Mouse (Mus musculus) neural tube, embryonic 11.5 days (tissue): Measurements from ENCODE around the gene Gpr4. TPM values are rescaled to one million over a fixed set of nuclear protein-coding genes. Genes with fewer than 3 reads are reported as not detected.

ENCODE experiments used
- ATAC-seq: fragments of 200-750 bp; cut with Nextera tagmentation; 2 replicates; pipeline ENCODE4 v1.8.0; 2017; ENCODE audit warnings: moderate number of reproducible peaks, mild to moderate bottlenecking, moderate TSS enrichment, moderate library complexity; ENCODE audit not compliant: insufficient read depth, low FRiP score, low TSS enrichment
- DNase-seq: peaks from one replicate; pipeline ENCODE4 v3.0.0-alpha.2; 2015; ENCODE audit warnings: low spot score
- H3K27ac ChIP-seq: fragments of 300-500 bp; sonication (generic); 2 replicates; pipeline ENCODE4 v1.5.1; 2014; ENCODE audit warnings: low read depth, mild to moderate bottlenecking, low read length
- H3K27me3 ChIP-seq: fragments of 300-500 bp; sonication (generic); 2 replicates; pipeline ENCODE4 v1.6.1; 2014; ENCODE audit warnings: mild to moderate bottlenecking, low read length, mixed read lengths; ENCODE audit not compliant: control insufficient read depth, insufficient read depth
- H3K36me3 ChIP-seq: fragments of 300-500 bp; sonication (generic); 2 replicates; pipeline ENCODE4 v1.6.1; 2014; ENCODE audit warnings: mild to moderate bottlenecking, low read length, moderate library complexity, mixed read lengths; ENCODE audit not compliant: control insufficient read depth, insufficient read depth
- H3K4me1 ChIP-seq: fragments of 300-500 bp; sonication (generic); 2 replicates; pipeline ENCODE4 v1.6.1; 2014; ENCODE audit warnings: low read length, mixed read lengths; ENCODE audit not compliant: control insufficient read depth, insufficient read depth
- H3K4me2 ChIP-seq: fragments of 300-500 bp; sonication (generic); 2 replicates; pipeline ENCODE4 v1.6.1; 2014; ENCODE audit warnings: low read depth, mild to moderate bottlenecking, moderate library complexity
- H3K4me3 ChIP-seq: fragments of 300-500 bp; sonication (generic); 2 replicates; pipeline ENCODE4 v1.5.1; 2014; ENCODE audit warnings: low read depth, low read length
- H3K9ac ChIP-seq: fragments of 300-500 bp; sonication (generic); 2 replicates; pipeline ENCODE4 v1.6.1; 2014; ENCODE audit warnings: mild to moderate bottlenecking, low read length
- H3K9me3 ChIP-seq: fragments of 300-500 bp; sonication (generic); 2 replicates; pipeline ENCODE4 v1.6.1; 2016; ENCODE audit warnings: low read length; ENCODE audit not compliant: control insufficient read depth
- WGBS: fragments of 180-500 bp; shearing (Covaris S2); extraction: QIAGEN DNeasy Blood & Tissue Kit; methylation state at CpG from one replicate; pipeline ENCODE4 v1.1.7; 2014; 5-methylcytosine and 5-hydroxymethylcytosine counted together
- polyA plus RNA-seq: library from polyadenylated mRNA; unstranded; fragments of >200 nt; fragmentation: Nextera tagmentation; extraction: Ambion mirVana; gene quantifications from 2 replicates; pipeline ENCODE4 v1.2.1, GENCODE M21; 2014

Gpr4 gene
- polyA plus RNA-seq, 1 experiment from 2014 or later: 2.6 TPM

DNA sequence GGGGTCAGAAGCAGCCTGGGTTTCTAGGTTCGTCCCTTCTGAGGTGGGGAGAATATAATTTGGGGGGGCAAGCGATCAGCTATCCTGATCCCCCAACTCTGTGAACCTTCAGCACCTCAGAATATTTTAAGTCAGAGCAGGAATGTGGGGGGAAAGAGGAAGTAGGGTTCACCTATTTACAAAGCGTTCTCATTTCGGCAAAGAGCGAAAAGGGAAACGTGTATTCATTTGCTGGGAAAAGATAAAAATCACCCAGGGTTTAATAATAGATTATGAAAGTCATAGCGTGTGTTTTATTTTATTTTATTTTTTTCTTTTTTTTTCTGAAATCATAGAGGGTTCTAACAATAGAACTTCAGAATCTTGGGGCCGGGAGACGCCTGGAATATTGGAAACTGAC lies 2.6 kb downstream of the Gpr4 start:
- H3K27me3 ChIP-seq: no peaks in the 10 kb centered on the region
- H3K4me1 ChIP-seq: no peaks in the 10 kb centered on the region
- no peaks in the 10 kb centered on the region for H3K9me3 ChIP-seq
- H3K36me3 ChIP-seq: no peaks in the 10 kb centered on the region
- no peak overlapping the region for H3K4me3 ChIP-seq
- no peak overlapping the region for H3K9ac ChIP-seq
- no peak overlapping the region for H3K27ac ChIP-seq
- 71% methylated on average over 9 of the region's 9 CpGs for WGBS
- DNase-seq: no peak
- ATAC-seq: no peak
- H3K4me2 ChIP-seq: no peak overlapping the region

- Histone ChIP-seq H3K27ac (no peak overlapping the region), H3K4me1 (no peaks in the 10 kb centered on the region), H3K9ac (no peak overlapping the region), H3K4me3 (no peak overlapping the region), H3K36me3 (no peaks in the 10 kb centered on the region), H3K9me3 (no peaks in the 10 kb centered on the region), H3K4me2 (no peak overlapping the region), H3K27me3 (no peaks in the 10 kb centered on the region)
- DNase-seq: no peak
- ATAC-seq: no peak
- 65% methylated on average over 5 of the region's 5 CpGs for WGBS
These were observed 5.2 kb downstream of the Gpr4 start for GRCm38 (mm10) chr7:19217492-19217891.

DNA sequence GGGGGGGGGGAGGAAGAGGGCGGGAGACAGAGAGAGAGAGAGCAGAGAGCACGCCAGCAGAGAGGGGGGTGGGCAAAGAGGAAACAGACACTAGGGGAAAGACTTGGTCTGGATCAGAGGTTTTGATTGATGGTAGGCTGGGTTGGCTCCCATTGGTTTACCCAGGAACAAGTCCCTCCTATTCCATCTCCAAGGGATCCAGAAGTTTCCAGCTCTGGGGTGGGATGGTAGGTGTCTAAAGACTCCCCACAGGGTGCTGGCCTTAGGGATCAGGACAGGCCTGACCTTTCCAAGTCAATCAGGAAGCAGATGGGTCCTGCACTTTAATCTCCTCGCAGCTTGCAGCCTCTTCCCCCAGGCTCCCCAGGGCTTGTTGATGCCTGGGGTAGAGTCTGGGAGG lies 5.6 kb downstream of the Gpr4 start:
- ATAC-seq: no peak
- 12% methylated on average over 2 of the region's 3 CpGs for WGBS

DNA sequence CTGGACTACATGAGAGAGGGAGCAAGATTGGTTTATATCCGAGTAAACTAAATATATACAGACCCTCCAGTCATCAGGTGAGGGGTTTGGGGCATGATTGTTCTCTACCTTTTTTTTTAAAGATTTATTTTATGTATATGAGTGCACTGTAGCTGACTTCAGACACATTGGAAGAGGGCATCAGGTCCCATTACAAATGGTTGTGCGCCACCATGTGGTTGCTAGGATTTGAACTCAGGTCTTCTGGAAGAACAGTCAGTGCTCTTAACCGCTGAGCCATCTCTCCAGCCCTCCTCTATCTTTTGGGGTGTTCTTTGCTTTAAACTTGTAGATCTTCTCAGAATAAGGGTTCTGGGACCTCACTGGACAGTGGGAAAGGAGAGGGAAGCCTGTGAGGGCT lies 7.7 kb downstream of the Gpr4 start:
- Histone ChIP-seq H3K36me3 (no peaks in the 10 kb centered on the region), H3K9me3 (no peaks in the 10 kb centered on the region), H3K4me1 (no peaks in the 10 kb centered on the region), H3K27me3 (no peaks in the 10 kb centered on the region), H3K9ac (no peak overlapping the region), H3K4me3 (no peak overlapping the region), H3K4me2 (no peak overlapping the region), H3K27ac (no peak overlapping the region)
- DNase-seq (no peak), ATAC-seq (no peak)
- 57% methylated on average over 3 of the region's 3 CpGs for WGBS

More for the DNA sequence above, 5.6 kb downstream of the Gpr4 start:
- no peaks in the 10 kb centered on the region for H3K4me1 ChIP-seq
- H3K27me3 ChIP-seq: no peaks in the 10 kb centered on the region
- H3K9ac ChIP-seq: no peak overlapping the region
- no peak for DNase-seq
- H3K4me2 ChIP-seq: no peak overlapping the region
- no peak overlapping the region for H3K27ac ChIP-seq
- H3K36me3 ChIP-seq: no peaks in the 10 kb centered on the region
- H3K9me3 ChIP-seq: no peaks in the 10 kb centered on the region
- H3K4me3 ChIP-seq: no peak overlapping the region

GRCm38 (mm10) chr7:19222189-19222588 lies 9.9 kb downstream of the Gpr4 start:
- Histone ChIP-seq H3K4me3 (no peak overlapping the region), H3K9me3 (no peaks in the 10 kb centered on the region), H3K4me1 (peaks cover 5% of the 10 kb centered on the region), H3K4me2 (no peak overlapping the region), H3K27me3 (no peaks in the 10 kb centered on the region), H3K36me3 (no peaks in the 10 kb centered on the region; the same call in 1 of the 2 replicates), H3K27ac (no peak overlapping the region), H3K9ac (no peak overlapping the region)
- 94% methylated on average over 14 of the region's 16 CpGs for WGBS
- no peak for DNase-seq
- ATAC-seq: no peak

DNA sequence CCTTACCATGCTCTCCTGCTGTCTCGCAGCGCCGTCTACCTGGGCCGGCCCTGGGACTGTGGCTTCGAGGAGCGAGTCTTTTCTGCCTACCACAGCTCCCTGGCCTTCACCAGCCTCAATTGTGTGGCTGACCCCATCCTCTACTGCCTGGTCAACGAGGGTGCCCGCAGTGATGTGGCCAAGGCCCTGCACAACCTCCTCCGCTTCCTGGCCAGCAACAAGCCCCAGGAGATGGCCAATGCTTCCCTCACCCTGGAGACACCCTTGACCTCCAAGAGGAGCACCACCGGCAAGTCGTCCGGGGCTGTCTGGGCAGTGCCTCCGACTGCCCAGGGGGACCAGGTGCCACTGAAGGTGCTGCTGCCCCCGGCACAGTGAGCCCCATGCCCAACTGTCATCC lies 10.5 kb downstream of the Gpr4 start:
- Histone ChIP-seq H3K27me3 (no peaks in the 10 kb centered on the region), H3K9ac (no peak overlapping the region), H3K4me2 (no peak overlapping the region), H3K4me3 (no peak overlapping the region), H3K36me3 (no peaks in the 10 kb centered on the region; the same call in 1 of the 2 replicates), H3K4me1 (peaks cover 6% of the 10 kb centered on the region), H3K27ac (no peak overlapping the region), H3K9me3 (no peaks in the 10 kb centered on the region)
- 91% methylated on average over 14 of the region's 14 CpGs for WGBS
- no peak for ATAC-seq
- no peak for DNase-seq

- Histone ChIP-seq H3K9me3 (no peaks in the 10 kb centered on the region), H3K4me2 (no peak overlapping the region), H3K9ac (no peak overlapping the region), H3K4me1 (peaks cover 10% of the 10 kb centered on the region), H3K27ac (no peak overlapping the region), H3K27me3 (no peaks in the 10 kb centered on the region), H3K4me3 (no peak overlapping the region), H3K36me3 (no peaks in the 10 kb centered on the region; the same call in 1 of the 2 replicates)
- no peak for DNase-seq
- 83% methylated on average over 4 of the region's 4 CpGs for WGBS
- ATAC-seq: no peak
These were observed 12.6 kb downstream of the Gpr4 start for GRCm38 (mm10) chr7:19224933-19225332.

- Histone ChIP-seq H3K36me3 (no peaks in the 10 kb centered on the region; the same call in 1 of the 2 replicates), H3K4me2 (peak overlapping the region; percentile 81), H3K27ac (peak overlapping the region; percentile 82), H3K27me3 (no peaks in the 10 kb centered on the region), H3K9ac (peak overlapping the region; percentile 64), H3K9me3 (no peaks in the 10 kb centered on the region), H3K4me1 (peaks cover 10% of the 10 kb centered on the region), H3K4me3 (peak overlapping the region; percentile 58)
- 18% methylated on average over 20 of the region's 20 CpGs for WGBS
- DNase-seq: no peak
- peak; percentile 8; the same call in 1 of the 2 replicates for ATAC-seq
These were observed 14.8 kb downstream of the Gpr4 start for GRCm38 (mm10) chr7:19226817-19227797.
